In genomic region chr2:126283086-126283485, GRCm38 (mm10) we compare ENCODE assay signal across 13 mouse cellular contexts.
"Had no signal": no experiment of that assay in that cellular context is flagged by ENCODE, and none has a peak within 500 bp of the region (broad histone marks: within the 10 kb centered on the region; RNA-seq: fewer than 3 reads in every experiment).

No protein-coding gene starts in this region.

- H3K27me3 ChIP-seq: intestine, embryonic 15.5 days; limb, embryonic 12.5 days; midbrain, embryonic 13.5 days had no signal

- H3K4me2 ChIP-seq: intestine, embryonic 15.5 days; limb, embryonic 12.5 days; midbrain, embryonic 13.5 days had no signal

- H3K9ac ChIP-seq: intestine, embryonic 15.5 days; limb, embryonic 12.5 days; liver, embryonic 14.5 days; midbrain, embryonic 13.5 days had no signal

- H3K4me3 ChIP-seq: intestine, embryonic 15.5 days; limb, embryonic 12.5 days; midbrain, embryonic 13.5 days had no signal

- H3K9me3 ChIP-seq: intestine, embryonic 15.5 days; limb, embryonic 12.5 days; midbrain, embryonic 13.5 days had no signal

- H3K27ac ChIP-seq: intestine, embryonic 15.5 days; limb, embryonic 12.5 days; liver, embryonic 14.5 days; midbrain, embryonic 13.5 days had no signal

- H3K4me1 ChIP-seq: intestine, embryonic 15.5 days; limb, embryonic 12.5 days; midbrain, embryonic 13.5 days had no signal

- DNase-seq: kidney, adult 18-20 months; kidney, postnatal 10 days; kidney, postnatal 4 days; liver; lung, adult 18-20 months; right cerebral cortex, adult 18-20 months; right cerebral cortex, postnatal 25 days; thymus, adult 2 months; thymus, postnatal 25 days had no signal

- ATAC-seq: intestine, embryonic 15.5 days; midbrain, embryonic 13.5 days had no signal

- H3K36me3 ChIP-seq: intestine, embryonic 15.5 days; limb, embryonic 12.5 days; midbrain, embryonic 13.5 days had no signal
